Mouse (Mus musculus): ENCODE data around the gene Pepd.

DNA sequence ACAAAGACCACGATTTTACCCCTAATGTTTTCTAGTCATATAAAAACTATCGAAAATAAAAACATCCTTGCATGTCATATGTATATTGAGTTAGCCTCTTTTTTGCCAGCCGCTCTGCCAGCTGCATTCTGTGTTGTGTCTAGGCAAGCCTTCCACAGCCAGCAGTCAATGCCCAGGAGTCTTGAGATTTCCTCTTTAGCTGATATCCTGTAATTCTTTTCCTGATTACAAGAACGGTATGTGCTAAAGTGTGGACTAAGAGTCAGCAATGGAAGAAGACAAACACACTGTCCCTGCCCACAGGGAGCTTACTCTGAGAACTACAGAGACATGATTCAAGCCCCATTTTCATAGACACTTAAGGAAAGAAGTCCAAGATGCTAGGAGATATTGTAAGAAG, 145.4 kb downstream of the Pepd start:
- TF ChIP-seq CHD2 (IDR thresholded peaks at IDR 0.05; ENCODE audit: low read depth, low read length) (no peak), ZC3H11A (IDR thresholded peaks at IDR 0.05; ENCODE audit: borderline replicate concordance, low read depth, low read length) (no peak)

Data from ES-E14 (cell line).